Mouse (Mus musculus): Measurements from ENCODE around the gene Cfhr2.
"Not testable (repeated sequence)": the region's sequence is repeated elsewhere in the genome, so short reads cannot be mapped to it uniquely, and the experiment has no call there.

Cfhr2 gene

GRCm38 (mm10) chr1:139858548-139858947 is at the start of gene Cfhr2:
Gene Cfhr2, minus strand, starts transcription at chr1:139858702.
- DNase-seq, result no peak

- no peak for DNase-seq
These were observed 5.2 kb upstream of the Cfhr2 start for GRCm38 (mm10) chr1:139863751-139864150.

GRCm38 (mm10) chr1:139860176-139860575 is 1.7 kb upstream of the Cfhr2 start:
- DNase-seq, result no peak

- no peak for DNase-seq
These were observed 18.8 kb downstream of the Cfhr2 start for GRCm38 (mm10) chr1:139839699-139840098.

GRCm38 (mm10) chr1:139839290-139839689 is 19.2 kb downstream of the Cfhr2 start:
- no peak for DNase-seq

GRCm38 (mm10) chr1:139808594-139808993 is 49.9 kb downstream of the Cfhr2 start:
- DNase-seq, result no peak

GRCm38 (mm10) chr1:139781143-139781542 is 77.4 kb downstream of the Cfhr2 start, which contains the start of gene Gm4788:
Gene Gm4788, minus strand, starts transcription at chr1:139781243.
- no peak for DNase-seq

- not testable (repeated sequence) for DNase-seq
These were observed 88.6 kb downstream of the Cfhr2 start for GRCm38 (mm10) chr1:139769913-139770312.

Measured in kidney, postnatal 36 days (tissue).